Mouse (Mus musculus) myocyte (in vitro differentiated cells): ENCODE measurements around the gene Ncor1. TPM values are rescaled to one million over a fixed set of nuclear protein-coding genes. Genes with fewer than 3 reads are reported as not detected.

ENCODE experiments used
- H3K27me3 ChIP-seq: one replicate; pipeline ENCODE4 v1.6.1; 2011; ENCODE audit not compliant: control insufficient read depth, insufficient read depth, insufficient read length
- H3K36me3 ChIP-seq: one replicate; pipeline ENCODE4 v1.6.1; 2011; ENCODE audit not compliant: control insufficient read depth, insufficient read depth
- H3K4me2 ChIP-seq: one replicate; pipeline ENCODE4 v1.6.1; 2011; ENCODE audit warnings: low read depth, control low read depth
- H3K4me3 ChIP-seq: one replicate; pipeline ENCODE4 v1.5.1; 2011; ENCODE audit warnings: mild to moderate bottlenecking, control low read depth, moderate library complexity
- H3K79me2 ChIP-seq: one replicate; pipeline ENCODE4 v1.6.1; 2011; ENCODE audit not compliant: control insufficient read depth, insufficient read depth
- H3ac ChIP-seq: one replicate; pipeline ENCODE4 v1.6.1; 2011; ENCODE audit not compliant: control insufficient read depth, insufficient read length
- CEBPB ChIP-seq: IDR thresholded peaks from 2 replicates; pipeline ENCODE4 v1.6.1; 2011; ENCODE audit warnings: mild to moderate bottlenecking, moderate library complexity; ENCODE audit not compliant: poor library complexity, insufficient read depth, severe bottlenecking
- E2F4 ChIP-seq: IDR thresholded peaks from one replicate; pipeline ENCODE4 v1.6.1; 2011; ENCODE audit warnings: mild to moderate bottlenecking, control low read depth, moderate library complexity; ENCODE audit not compliant: insufficient read depth
- MAX ChIP-seq: IDR thresholded peaks from one replicate; pipeline ENCODE4 v1.6.1; 2011; ENCODE audit warnings: low read depth, mild to moderate bottlenecking, control low read depth
- MYOD1 ChIP-seq, 3 experiments: IDR thresholded peaks; one replicate each; pipeline ENCODE4 v1.6.1; 2011; ENCODE audit warnings: control low read depth in 2 of 3, low read depth in 2 of 3, mild to moderate bottlenecking in 2 of 3, moderate library complexity in 1 of 3; ENCODE audit not compliant: insufficient read length in 2 of 3, control insufficient read depth in 1 of 3
- MYOG ChIP-seq, 3 experiments: IDR thresholded peaks; one replicate each; pipeline ENCODE4 v1.6.1; 2011; ENCODE audit warnings: control low read depth in 2 of 3, low read depth in 2 of 3, mild to moderate bottlenecking in 2 of 3; ENCODE audit not compliant: insufficient read length in 2 of 3, control insufficient read depth in 1 of 3, insufficient read depth in 1 of 3
- POLR2A ChIP-seq: IDR thresholded peaks from one replicate; pipeline ENCODE4 v1.6.1; 2011; ENCODE audit warnings: low read depth, mild to moderate bottlenecking, control low read depth, moderate library complexity; ENCODE audit not compliant: insufficient read length
- POLR2AphosphoS2 ChIP-seq: IDR thresholded peaks from one replicate; pipeline ENCODE4 v1.6.1; 2011; ENCODE audit warnings: low read depth, control low read depth; ENCODE audit not compliant: insufficient read length
- REST ChIP-seq: IDR thresholded peaks from one replicate; pipeline ENCODE4 v1.6.1; 2011; ENCODE audit warnings: mild to moderate bottlenecking, control low read depth, moderate library complexity; ENCODE audit not compliant: insufficient read depth, insufficient read length
- SRF ChIP-seq: IDR thresholded peaks from one replicate; pipeline ENCODE4 v1.6.1; 2011; ENCODE audit warnings: low read depth; ENCODE audit not compliant: control insufficient read depth, insufficient read length
- TCF12 ChIP-seq: IDR thresholded peaks from one replicate; pipeline ENCODE4 v1.6.1; 2011; ENCODE audit warnings: mild to moderate bottlenecking, control low read depth; ENCODE audit not compliant: poor library complexity, insufficient read depth, severe bottlenecking
- TCF3 ChIP-seq: IDR thresholded peaks from one replicate; pipeline ENCODE4 v1.6.1; 2011; ENCODE audit warnings: low read depth, control low read depth; ENCODE audit not compliant: insufficient read length
- USF1 ChIP-seq: IDR thresholded peaks from one replicate; pipeline ENCODE4 v1.6.1; 2011; ENCODE audit warnings: low read depth, mild to moderate bottlenecking, control low read depth, moderate library complexity
- polyA plus RNA-seq: library from polyadenylated mRNA; unstranded; fragments of >200 nt; fragmentation: generic; extraction: Trizol; gene quantifications from one replicate; pipeline ENCODE4 v1.2.1, GENCODE M21; 2012; ENCODE audit warnings: missing spikeins

Ncor1 gene
- polyA plus RNA-seq, 1 experiment, result 41.0 TPM

- H3K79me2 ChIP-seq, result peaks cover 5% of the 10 kb centered on the region
Observed at GRCm38 (mm10) chr11:62277086-62277485, 181.3 kb downstream of the Ncor1 start.

GRCm38 (mm10) chr11:62270851-62271250, 187.5 kb downstream of the Ncor1 start:
- no peak overlapping the region for H3K4me3 ChIP-seq
- no peak for TF ChIP-seq CEBPB
- no peak overlapping the region for H3ac ChIP-seq
- no peak overlapping the region for H3K4me2 ChIP-seq
- H3K36me3 ChIP-seq, result no peaks in the 10 kb centered on the region
- no peaks in the 10 kb centered on the region for H3K27me3 ChIP-seq
- no peaks in the 10 kb centered on the region for H3K79me2 ChIP-seq

More at GRCm38 (mm10) chr11:62277086-62277485, 181.3 kb downstream of the Ncor1 start:
- H3K36me3 ChIP-seq, result no peaks in the 10 kb centered on the region
- H3K4me2 ChIP-seq, result no peak overlapping the region
- no peak overlapping the region for H3ac ChIP-seq
- TF ChIP-seq TCF12, result no peak
- TF ChIP-seq CEBPB, result no peak
- TF ChIP-seq MYOG (IDR thresholded peaks at IDR 0.05; ENCODE audit: control insufficient read depth in 1 of 3, insufficient read depth in 1 of 3, insufficient read length in 2 of 3, low read depth in 2 of 3), result no peak
- no peak for TF ChIP-seq POLR2A
- no peak for TF ChIP-seq E2F4
- no peak for TF ChIP-seq MAX
- TF ChIP-seq MYOD1 (IDR thresholded peaks at IDR 0.05; ENCODE audit: control insufficient read depth in 1 of 3, insufficient read length in 2 of 3, low read depth in 2 of 3), result no peak
- no peak for TF ChIP-seq POLR2AphosphoS2
- no peak for TF ChIP-seq USF1
- TF ChIP-seq TCF3, result no peak
- no peak overlapping the region for H3K4me3 ChIP-seq
- no peaks in the 10 kb centered on the region for H3K27me3 ChIP-seq

GRCm38 (mm10) chr11:62269097-62269496, 189.2 kb downstream of the Ncor1 start:
- H3K36me3 ChIP-seq, result no peaks in the 10 kb centered on the region
- H3K4me3 ChIP-seq, result no peak overlapping the region
- H3K27me3 ChIP-seq, result no peaks in the 10 kb centered on the region
- H3ac ChIP-seq, result no peak overlapping the region
- peak overlapping the region; percentile 4 for H3K4me2 ChIP-seq
- no peaks in the 10 kb centered on the region for H3K79me2 ChIP-seq
- TF ChIP-seq MYOD1 (IDR thresholded peaks at IDR 0.05; ENCODE audit: control insufficient read depth in 1 of 3, insufficient read length in 2 of 3, low read depth in 2 of 3), result peak in 2 of 3 experiments; percentile 48 to 69
- no peak for TF ChIP-seq MAX

GRCm38 (mm10) chr11:62268381-62268780, 190.0 kb downstream of the Ncor1 start:
- Histone ChIP-seq H3K36me3 (no peaks in the 10 kb centered on the region), H3ac (no peak overlapping the region), H3K79me2 (no peaks in the 10 kb centered on the region), H3K4me3 (no peak overlapping the region), H3K27me3 (no peaks in the 10 kb centered on the region), H3K4me2 (no peak overlapping the region)
- TF ChIP-seq CEBPB (no peak), TCF3 (no peak), REST (no peak), MYOD1 (IDR thresholded peaks at IDR 0.05; ENCODE audit: control insufficient read depth in 1 of 3, insufficient read length in 2 of 3, low read depth in 2 of 3) (no peak), POLR2A (no peak), USF1 (no peak)

GRCm38 (mm10) chr11:62266466-62267214, 191.7 kb downstream of the Ncor1 start:
- H3ac ChIP-seq, result no peak overlapping the region
- no peaks in the 10 kb centered on the region for H3K36me3 ChIP-seq
- TF ChIP-seq REST, result no peak
- no peak for TF ChIP-seq POLR2AphosphoS2
- TF ChIP-seq USF1, result no peak
- TF ChIP-seq SRF, result no peak
- no peak for TF ChIP-seq MYOD1 (IDR thresholded peaks at IDR 0.05; ENCODE audit: control insufficient read depth in 1 of 3, insufficient read length in 2 of 3, low read depth in 2 of 3)
- TF ChIP-seq CEBPB, result no peak
- TF ChIP-seq E2F4, result no peak
- TF ChIP-seq TCF3, result no peak
- TF ChIP-seq POLR2A, result no peak
- H3K27me3 ChIP-seq, result no peaks in the 10 kb centered on the region
- H3K79me2 ChIP-seq, result no peaks in the 10 kb centered on the region
- H3K4me2 ChIP-seq, result no peak overlapping the region
- H3K4me3 ChIP-seq, result no peak overlapping the region

Other genes with a start within 250 kb of the Ncor1 start
- gene Adora2b, start 209.6 kb downstream of the Ncor1 start, polyA plus RNA-seq, result 6.6 TPM
- 39.4 TPM for gene Zswim7, start 177.2 kb downstream of the Ncor1 start, polyA plus RNA-seq
- gene Ttc19, start 177.1 kb downstream of the Ncor1 start, polyA plus RNA-seq, result 9.4 TPM
- gene Pigl, start 81 bp downstream of the Ncor1 start, polyA plus RNA-seq, result 3.7 TPM
- 11.1 TPM for gene Cenpv, start 80.7 kb upstream of the Ncor1 start, polyA plus RNA-seq
- gene Ubb, start 92.6 kb upstream of the Ncor1 start, polyA plus RNA-seq, result 2,028 TPM
- gene Trpv2, start 115.9 kb upstream of the Ncor1 start, polyA plus RNA-seq, result 5.4 TPM
- 19.5 TPM for gene Lrrc75a, start 190.0 kb upstream of the Ncor1 start, polyA plus RNA-seq
- 29.2 TPM for gene Mmgt2, start 190.1 kb upstream of the Ncor1 start, polyA plus RNA-seq